Mouse (Mus musculus): ENCODE measurements around the gene Mustn1. TPM values are rescaled to one million over a fixed set of nuclear protein-coding genes. Genes with fewer than 3 reads are reported as not detected.

Mustn1 gene
- polyA plus RNA-seq, 3 experiments from 2014 or later = 0.49 to 1.3 (median 1.1) TPM

Other genes starting within 250 kb of the Mustn1 start
- gene Rft1, start 224.8 kb upstream of the Mustn1 start, polyA plus RNA-seq (2017; shearing (Covaris generic)) = 10 to 100 TPM; 10.9 to 17.1 (median 15.5) TPM
- gene Sfmbt1, start 164.4 kb upstream of the Mustn1 start, polyA plus RNA-seq (2017; shearing (Covaris generic)) = 1 to 10 TPM; 7.1 to 9.9 (median 9.4) TPM
- gene Tmem110, start 53.6 kb upstream of the Mustn1 start, polyA plus RNA-seq (2017; shearing (Covaris generic)) = 1 to 10 TPM; 6.2 to 7.5 (median 6.6) TPM
- gene Itih4, start 7.3 kb downstream of the Mustn1 start, polyA plus RNA-seq (2017; shearing (Covaris generic)) = not detected
- gene Itih3, start 44.6 kb downstream of the Mustn1 start, polyA plus RNA-seq (2017; shearing (Covaris generic)) = not detected
- not detected for gene Itih1, start 64.1 kb downstream of the Mustn1 start, polyA plus RNA-seq (2017; shearing (Covaris generic))
- 1 to 10 TPM; 3.9 to 6.2 (median 5.1) TPM for gene Nek4, start 72.2 kb downstream of the Mustn1 start, polyA plus RNA-seq (2017; shearing (Covaris generic))
- 1 to 10 TPM; 8.6 to 8.8 (median 8.7) TPM for gene Glt8d1, start 122.2 kb downstream of the Mustn1 start, polyA plus RNA-seq (2017; shearing (Covaris generic))
- gene Spcs1, start 122.5 kb downstream of the Mustn1 start, polyA plus RNA-seq (2017; shearing (Covaris generic)) = 100 to 1,000 TPM; 297 to 353 (median 327) TPM
- 10 to 100 TPM; 45.2 to 57.3 (median 54.1) TPM for gene Pbrm1, start 139.9 kb downstream of the Mustn1 start, polyA plus RNA-seq (2017; shearing (Covaris generic))
- 10 to 100 TPM; 48.2 to 99.0 (median 80.0) TPM for gene Gnl3, start 140.0 kb downstream of the Mustn1 start, polyA plus RNA-seq (2017; shearing (Covaris generic))
- gene Smim4, start 249.8 kb downstream of the Mustn1 start, polyA plus RNA-seq (2017; shearing (Covaris generic)) = 10 to 100 TPM; 48.6 to 86.1 (median 85.5) TPM